Mouse (Mus musculus): ENCODE measurements around the gene Kpna1.
"Not testable (repeated sequence)": the region's sequence is repeated elsewhere in the genome, so short reads cannot be mapped to it uniquely, and the experiment has no call there.

The Kpna1 gene

DNA sequence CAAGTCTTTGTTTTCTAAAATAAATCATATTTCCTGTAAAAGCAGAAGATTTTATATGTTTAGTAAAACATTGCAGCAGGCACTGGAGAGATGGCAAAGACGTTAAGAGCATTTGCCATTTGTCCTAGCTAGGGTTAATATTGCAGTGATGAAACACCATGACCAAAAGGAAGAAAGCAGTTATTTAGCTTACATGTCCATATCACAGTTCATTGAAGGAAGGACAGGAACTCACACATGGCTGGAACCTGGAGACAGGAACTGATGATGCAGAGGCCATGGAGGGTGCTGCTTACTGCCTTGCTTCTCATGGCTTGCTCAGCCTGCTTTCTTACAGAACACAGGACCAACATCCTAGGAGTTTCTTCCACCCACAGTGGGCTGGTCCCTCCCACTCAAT is 13.8 kb downstream of the Kpna1 start:
- DNase-seq (ENCODE audit: low spot score): no peak

DNA sequence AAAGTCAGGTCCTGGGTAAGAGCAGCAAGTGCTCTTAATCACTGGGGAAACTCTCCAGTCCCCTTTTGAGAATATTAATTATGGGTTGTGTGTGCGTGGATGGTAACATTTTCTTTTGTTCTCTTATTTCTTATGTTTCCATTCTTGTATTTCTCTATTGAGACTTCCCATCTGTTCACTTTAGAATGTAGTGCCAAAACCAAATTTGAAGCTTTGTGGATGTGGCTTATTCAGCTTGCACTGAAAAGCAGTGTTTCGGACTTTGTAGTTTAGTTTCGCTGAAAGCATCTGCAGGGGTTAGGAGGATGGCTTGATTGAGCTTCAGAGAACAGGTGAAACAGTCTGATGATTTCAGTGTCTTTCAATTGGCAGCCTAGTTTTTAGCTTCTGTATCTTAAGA is 14.8 kb downstream of the Kpna1 start:
- no peak for DNase-seq (ENCODE audit: low spot score)

DNA sequence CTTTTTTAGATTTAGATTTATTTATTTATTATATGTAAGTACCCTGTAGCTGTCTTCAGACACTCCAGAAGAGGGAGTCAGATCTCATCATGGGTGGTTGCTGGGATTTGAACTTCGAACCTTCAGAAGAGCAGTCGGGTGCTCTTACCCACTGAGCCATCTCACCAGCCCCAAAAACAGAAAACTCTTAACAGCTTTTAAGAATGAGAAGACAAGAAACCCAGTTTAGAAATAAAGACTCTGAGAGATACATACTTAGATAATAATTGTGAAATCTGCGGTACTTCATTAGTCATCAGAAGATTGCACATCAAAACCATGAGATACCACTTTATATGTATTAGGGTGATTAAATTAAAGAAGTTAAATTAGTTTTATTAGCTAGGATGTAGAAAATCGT is 20.3 kb downstream of the Kpna1 start:
- DNase-seq (ENCODE audit: low spot score): not testable (repeated sequence)

DNA sequence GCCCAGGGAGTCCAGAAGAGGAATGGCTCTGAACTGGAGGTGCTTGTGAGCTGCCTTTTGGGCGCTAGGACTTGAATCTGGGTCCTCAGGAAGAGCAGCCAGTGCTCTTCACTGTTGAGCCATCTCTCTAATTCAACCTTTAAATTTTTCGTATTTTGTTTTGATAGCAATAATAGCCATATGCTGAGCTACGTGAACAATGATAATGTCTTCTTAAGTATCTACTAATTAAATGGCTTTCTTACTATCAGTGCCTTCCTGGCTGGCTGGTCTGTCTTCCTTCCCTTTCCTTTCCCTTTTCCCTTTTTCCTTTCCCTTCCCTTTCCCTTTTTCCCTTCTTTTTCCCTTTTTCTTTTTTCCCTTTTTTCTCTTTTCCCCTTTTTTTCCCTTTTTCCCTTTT is 29.8 kb downstream of the Kpna1 start:
- DNase-seq (ENCODE audit: low spot score): no peak

DNA sequence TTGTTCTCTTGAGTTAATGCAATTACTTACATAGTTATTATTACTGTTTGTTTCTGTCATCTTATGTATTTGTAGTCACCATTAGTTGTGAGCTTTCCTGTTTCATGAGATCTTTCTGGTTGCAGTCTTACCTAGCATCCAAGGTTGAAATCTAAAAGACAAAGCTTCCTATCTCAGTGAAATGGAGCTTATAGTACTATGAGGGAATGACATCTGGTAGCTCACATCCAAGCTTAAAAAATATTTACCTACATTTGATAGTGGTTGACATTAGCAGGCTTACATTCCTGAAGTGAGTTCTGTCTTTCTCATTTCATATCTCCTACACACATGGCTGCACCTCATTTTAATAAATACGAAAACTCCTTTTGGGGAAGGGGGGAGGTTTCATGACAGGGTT is 37.8 kb downstream of the Kpna1 start:
- no peak for DNase-seq (ENCODE audit: low spot score)

DNA sequence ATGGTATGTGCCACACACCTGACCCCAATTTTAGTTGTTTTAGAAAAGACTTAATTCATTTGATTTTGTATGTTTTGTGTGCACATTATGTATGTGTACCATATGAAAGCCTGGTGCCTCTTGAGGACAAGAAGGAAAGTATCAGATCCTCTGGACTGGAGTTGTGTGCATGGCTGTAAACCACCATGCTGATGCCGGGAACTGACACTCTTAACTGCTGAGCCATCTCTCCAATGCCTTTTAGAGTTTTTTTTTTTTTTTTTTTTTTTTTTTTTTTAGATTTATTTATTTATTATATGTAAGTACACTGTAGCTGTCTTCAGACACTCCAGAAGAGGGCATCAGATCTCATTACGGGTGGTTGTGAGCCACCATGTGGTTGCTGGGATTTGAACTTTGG is 49.6 kb downstream of the Kpna1 start:
- DNase-seq (ENCODE audit: low spot score): not testable (repeated sequence)

DNA sequence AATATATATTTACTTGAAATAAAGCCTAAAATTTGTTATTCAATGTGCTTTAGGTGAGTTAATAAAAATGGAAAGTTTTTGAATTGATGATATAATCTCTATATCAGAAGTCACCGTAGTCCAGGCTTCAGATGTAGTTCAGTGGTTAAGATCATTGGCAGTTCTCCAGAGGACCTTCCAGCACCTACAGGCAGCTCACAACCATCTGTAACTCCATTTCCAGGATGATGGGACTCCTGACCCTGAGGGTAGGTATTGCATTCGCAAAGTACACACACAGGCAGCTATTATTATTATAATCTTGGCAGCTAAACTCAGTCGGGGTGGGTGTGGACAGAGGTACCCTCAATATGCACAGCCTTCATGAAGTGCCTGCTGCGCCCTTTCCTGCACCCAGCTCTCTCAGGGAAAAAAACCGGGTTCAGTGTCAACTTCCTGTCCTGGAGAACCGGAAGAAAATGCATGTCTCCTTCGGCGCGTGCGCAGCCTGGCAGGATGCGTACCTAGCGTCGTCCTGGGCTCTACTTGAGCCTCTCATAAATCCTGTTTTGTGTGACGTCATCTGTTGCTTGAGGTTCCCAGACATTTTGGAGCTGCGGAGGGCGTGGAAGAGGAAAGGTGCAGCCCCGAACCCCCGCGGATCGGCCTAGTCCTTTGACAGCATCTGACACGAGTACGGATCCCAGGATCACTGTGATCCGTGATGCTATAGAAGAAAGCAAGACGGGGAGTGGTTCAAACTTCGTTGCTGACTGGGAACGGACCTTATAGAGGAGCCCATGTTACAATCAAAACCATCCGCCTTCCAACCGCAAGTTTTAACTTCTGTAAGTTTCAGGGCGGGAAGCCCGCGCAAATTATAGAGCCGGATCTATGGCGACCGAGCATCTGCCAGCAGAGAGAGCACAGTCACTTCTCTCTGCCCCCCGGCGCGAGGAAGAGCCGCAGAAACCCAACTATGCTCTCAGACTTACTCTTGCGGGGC is 62.4 kb downstream of the Kpna1 start, which contains the start of gene Wdr5b:
Gene Wdr5b, plus strand, starts transcription at position 551 of the 985 bp plus-strand sequence.
- DNase-seq (ENCODE audit: low spot score): peak; percentile 95

DNA sequence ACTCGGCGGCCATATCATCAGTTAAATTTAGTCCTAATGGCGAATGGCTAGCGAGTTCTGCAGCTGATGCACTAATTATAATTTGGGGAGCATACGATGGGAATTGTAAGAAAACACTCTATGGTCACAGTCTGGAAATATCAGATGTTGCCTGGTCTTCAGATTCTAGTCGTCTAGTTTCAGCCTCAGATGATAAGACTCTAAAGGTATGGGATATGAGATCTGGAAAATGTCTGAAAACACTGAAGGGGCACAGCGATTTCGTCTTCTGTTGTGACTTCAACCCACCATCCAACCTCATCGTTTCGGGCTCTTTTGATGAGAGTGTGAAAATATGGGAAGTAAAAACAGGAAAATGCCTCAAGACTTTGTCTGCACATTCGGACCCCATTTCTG is 63.1 kb downstream of the Kpna1 start:
- DNase-seq (ENCODE audit: low spot score): no peak

DNA sequence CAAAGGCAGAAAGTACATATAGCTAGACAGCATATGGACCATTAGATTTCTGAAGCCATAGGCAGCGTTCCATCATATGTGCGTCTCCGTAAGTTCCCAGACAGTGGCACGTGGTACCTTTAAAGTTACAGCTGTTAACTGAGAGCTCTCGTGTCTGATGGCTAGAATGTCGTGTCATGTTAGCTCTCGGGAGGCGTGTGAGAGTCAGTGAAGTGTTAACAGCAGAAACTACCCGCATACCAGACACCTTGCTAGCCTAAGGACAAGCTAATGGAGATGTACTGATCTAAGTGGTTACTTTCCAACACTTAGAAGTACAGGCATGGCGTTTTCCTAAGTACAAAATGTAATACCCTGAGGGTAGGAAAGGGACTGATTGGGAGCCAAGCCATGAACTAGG is 64.5 kb downstream of the Kpna1 start:
- DNase-seq (ENCODE audit: low spot score): no peak

DNA sequence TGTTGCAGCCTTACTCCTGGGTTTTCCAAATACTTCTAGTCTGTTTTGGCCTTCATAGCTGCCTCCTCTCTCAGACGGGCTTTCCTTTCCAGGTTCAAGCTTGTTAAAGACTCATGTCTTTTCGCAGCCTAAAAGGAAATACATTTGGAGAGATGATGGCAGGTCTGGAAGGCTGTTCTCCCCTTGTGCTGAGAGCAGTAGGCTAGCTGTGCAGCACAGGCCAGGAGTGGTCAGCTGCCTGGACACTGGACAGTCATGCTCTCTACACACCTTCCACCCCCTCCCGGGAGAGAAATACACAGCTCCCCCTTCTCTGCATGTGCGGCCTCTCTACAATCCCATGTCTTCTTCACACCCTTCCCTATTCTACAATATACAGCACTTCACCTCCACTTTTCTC is 65.4 kb downstream of the Kpna1 start:
- no peak for DNase-seq (ENCODE audit: low spot score)

DNA sequence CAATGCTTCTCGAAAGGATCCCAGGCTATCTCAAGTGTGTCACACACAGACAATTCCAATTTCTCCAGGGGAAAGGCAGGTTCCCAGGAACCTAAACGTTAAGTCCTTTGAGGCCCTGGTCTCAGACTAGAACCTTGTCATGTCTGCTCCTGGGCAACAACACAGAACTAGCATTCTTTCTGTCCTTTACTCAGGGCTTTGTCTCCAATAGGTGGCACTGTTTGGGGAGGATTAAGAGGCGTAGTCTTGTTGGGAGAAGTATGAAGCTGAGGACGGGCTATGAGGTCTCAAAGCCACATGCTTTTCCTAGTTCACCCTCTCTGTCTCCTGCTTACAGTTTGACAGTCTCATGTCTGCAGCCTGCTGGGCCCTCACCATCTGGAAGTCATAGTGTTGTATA is 69.0 kb downstream of the Kpna1 start:
- DNase-seq (ENCODE audit: low spot score): no peak

DNA sequence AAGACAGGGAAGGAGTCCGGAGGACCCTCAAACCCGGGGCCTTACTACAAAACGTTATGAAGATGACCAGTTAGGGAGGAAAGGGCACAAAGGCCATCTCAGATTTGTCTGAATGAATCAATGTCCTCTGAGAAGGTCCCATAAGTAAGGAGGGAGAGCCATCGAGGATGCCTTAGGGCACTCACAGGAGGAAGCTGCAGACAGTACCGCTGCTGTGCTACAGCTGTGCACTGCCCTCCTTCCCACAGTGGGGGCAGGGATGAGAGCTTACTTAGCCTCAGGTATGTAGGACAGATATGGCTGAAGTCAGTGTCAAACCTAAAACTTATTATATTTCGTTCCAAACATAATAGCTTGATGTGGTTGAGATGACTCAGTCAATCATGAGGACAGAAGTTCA is 72.9 kb downstream of the Kpna1 start:
- no peak for DNase-seq (ENCODE audit: low spot score)

DNA sequence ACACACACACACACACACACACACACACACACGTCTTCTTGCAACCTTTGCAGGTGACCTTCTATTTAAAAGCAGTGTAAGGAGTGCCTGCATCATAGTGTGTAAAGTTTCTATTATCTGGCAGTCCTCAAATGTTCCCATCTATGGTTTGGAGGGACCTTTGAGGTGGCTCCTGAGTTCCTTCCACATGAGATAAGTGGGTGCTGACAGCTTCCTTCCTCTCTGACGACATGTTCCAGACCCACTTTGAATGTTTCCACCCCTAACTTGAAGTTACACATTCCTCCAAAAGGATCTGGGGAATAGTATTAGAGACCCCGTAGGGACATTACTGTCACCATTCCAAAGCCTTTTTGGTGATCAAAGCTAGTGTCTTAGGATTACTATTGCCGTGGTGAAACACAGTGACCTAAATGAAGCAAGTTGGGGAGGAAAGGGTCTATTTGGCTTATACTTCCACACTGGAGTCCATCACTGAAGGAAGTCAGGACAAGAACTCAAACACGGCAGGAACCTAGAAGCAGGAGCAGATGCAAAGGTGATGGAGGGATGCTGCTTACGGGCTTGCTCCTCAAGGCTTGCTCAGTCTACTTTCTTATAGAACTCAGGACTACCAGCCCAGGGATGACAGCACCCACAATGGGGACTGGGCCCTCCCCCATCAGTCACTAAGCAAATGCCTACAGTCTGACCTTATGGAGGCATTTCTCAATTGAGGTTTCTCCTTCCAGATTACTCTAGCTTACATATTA is 75.2 kb downstream of the Kpna1 start:
- DNase-seq (ENCODE audit: low spot score): no peak

DNA sequence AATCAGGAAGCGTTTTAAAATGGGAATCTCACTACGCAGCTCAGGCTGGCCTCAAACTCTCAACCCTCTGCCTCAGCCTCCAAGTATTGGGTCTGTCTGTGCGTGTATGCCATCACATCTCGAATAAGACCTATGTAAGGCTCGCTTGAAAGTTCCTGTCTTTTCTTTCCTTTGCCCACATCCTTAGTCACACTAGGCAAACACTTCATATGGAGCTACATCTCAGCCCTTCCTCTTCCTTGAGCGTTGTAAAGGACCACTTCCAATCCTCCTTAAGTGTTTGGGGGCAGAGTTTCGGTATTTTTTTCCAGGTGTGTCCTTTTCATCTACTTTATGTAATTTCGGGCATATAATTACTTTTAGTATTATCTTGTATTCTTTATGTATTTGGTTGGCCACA is 76.4 kb downstream of the Kpna1 start:
- no peak for DNase-seq (ENCODE audit: low spot score)

DNA sequence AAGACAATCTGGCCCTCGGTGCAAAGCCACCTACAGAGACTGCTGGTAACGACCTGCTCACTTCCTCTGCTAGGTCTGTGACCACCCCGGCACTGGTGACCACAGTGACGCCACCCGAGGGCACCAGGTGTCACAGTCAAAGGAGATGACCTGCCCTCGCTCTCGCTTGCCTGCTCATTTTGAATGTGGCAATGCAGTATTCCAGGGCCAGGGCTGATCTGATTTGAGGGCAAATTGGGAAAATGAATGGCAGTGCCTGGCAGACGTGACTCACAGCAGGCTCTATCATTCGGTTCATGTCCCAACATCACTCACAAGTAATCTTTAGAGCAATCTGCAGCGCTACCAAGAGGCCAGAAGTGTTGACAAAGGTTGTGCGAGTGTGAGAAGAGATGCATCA is 77.9 kb downstream of the Kpna1 start:
- peak; percentile 56 for DNase-seq (ENCODE audit: low spot score)

DNA sequence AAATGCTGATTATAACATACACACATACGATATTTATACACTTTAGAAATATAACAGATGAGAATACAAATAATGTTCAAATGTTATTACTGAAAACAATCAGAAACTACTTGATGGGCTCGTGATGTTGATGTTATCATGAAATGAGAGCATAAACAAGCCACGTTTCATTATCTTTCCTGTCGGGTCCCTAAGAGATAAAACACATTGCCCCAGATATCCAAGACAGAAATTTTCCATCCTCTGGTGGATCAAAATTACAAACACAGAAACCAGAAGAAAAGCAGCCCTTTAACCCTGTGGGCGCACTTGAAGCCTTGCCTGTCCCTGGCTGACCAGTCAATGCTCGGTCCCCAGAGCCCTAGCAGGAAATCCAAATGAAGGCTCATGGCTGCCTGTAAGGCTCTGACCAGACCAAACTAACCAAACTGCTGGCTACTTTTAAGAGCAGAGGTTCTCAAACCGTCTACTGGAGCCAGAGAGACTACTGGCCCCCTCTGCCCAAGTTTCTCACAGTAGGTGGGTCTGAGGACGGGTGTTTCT is 79.5 kb downstream of the Kpna1 start:
- peak; percentile 33 for DNase-seq (ENCODE audit: low spot score)

DNA sequence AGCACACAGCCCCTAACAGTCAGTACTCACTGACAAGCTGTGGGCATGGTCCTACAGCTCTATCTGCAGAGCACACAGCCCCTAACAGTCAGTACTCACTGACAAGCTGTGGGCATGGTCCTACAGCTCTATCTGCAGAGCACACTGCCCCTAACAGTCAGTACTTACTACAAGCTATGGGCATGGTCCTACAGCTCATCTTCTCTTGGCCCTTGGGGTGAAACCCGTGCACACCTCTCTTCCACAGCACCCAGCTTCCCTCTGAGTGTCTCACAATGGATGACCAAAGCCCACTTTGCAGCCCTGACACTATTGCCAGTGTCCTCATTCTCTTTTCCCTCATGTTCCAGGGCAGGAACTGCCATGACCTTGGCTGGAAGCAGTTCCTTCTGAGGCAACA is 84.0 kb downstream of the Kpna1 start:
- DNase-seq (ENCODE audit: low spot score): not testable (repeated sequence)

DNA sequence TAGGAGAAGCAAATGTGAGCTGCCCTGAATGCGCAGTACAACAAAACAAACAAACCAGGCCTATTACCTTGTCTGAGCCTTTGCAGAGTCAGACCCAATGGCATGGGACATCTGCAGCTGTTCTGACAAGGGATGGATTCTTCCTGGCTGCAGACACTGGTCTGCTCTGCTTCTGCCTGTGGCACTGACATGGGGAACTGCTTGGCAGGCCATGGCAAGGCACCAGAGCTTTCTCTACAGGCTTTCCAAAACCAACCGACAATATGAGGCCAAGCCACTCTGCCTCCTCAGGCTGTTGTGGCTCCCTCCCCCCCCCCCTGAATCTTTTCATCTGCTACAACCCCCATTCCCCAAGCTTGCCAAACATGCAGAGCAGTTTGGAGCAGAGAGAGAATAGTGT is 84.8 kb downstream of the Kpna1 start:
- DNase-seq (ENCODE audit: low spot score): no peak

DNA sequence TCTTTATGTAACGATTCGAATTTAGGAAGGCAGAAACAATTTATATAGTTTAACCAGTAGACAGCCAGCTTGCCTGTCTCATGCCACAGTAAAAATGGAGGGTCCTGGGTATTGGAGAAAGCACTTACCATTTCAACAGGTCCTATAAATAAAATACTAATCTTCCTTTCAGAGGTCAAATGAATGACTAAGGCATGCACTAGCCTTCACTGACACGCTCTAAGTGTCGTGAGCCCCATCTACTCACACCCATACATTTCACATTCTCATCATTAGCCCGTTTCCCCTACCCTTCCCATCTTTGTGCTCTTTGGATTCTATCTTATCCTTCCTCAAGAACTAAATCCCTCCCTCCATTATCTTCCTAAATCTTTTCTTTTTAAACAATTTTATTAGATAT is 86.4 kb downstream of the Kpna1 start:
- no peak for DNase-seq (ENCODE audit: low spot score)

DNA sequence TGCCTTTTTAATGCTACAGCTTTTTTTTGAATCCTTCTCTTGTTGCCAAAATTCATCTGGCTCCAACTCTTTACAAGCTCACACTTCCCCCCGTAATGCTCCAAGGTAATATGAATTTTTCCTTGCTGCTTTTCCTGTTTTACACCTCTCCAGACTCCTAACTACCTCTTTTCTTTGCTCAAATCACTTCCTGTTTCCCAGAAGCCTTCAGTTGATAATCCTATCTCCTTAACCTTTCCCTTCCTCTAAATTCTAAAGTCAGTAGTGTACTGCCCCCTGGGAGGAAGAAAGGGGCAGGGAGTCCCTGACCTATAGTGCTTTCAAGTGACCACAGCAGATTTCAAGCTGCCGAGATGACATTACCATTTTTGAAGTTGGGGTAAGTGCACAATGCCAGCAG is 89.1 kb downstream of the Kpna1 start:
- no peak for DNase-seq (ENCODE audit: low spot score)

DNA sequence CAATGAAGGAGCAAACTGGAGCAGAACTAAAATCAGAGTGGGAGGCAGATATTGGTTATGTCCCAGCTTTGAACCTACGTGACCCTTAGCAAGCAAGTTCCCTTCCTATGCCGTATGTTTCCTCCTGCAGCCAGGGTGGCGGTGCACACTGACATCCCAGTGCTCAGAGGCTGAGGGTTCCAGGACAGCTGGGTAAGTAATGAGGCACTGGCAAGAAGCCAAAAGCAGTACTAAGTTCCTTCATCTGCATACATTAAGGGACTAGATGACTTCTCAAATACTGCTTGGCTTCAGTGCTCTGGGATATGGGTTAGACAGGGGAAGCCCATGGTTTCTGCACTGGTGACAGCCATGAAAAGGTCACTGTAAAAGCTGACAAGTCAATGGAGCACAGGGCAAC is 89.8 kb downstream of the Kpna1 start:
- DNase-seq (ENCODE audit: low spot score): no peak

DNA sequence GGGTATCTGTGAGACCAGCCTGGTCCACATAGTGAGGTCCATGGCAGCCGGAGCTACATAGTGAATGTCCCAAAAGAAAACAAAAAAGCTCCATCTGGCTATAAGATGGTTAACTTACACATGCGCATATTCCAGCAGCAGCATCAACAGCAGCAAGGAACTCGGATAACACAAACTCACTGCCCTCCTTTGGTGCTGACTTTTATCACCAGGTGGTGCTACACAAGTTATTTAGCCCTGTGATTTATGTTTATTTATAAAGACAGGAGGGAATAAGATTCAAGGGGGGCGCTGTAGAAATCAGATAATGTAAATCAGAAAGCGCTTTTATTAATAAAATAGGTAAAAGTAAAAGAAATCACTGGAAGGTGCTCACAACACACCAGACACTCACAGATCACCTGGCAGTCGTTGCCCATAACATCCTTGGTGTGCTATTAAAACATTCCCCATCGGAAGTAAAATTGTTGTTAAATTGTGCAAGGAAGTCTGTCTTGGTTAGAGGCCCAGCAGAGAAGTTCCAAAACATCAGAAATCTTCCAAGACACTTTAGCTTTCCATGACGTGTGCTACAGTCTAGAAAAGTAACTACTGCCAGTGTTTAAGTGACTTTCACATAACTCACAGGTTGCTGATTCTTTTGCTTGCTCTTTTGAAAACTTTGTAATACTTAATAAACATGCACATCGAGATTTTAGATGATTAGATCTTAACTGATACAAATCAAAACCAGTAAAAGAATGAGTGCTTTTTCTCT is 91.4 kb downstream of the Kpna1 start:
- no peak for DNase-seq (ENCODE audit: low spot score)

Measured in MN1 (cell line).